Mouse (Mus musculus) MEL (cell line): Measurements from ENCODE around the gene Sh2d6.

Source experiments
- BHLHE40 ChIP-seq: IDR thresholded peaks from 2 replicates; pipeline ENCODE4 v1.6.1; 2012; ENCODE audit warnings: low read depth, mild to moderate bottlenecking, inconsistent platforms, low read length, improper control_type of control experiment, borderline replicate concordance
- CTCF ChIP-seq, 3 experiments: IDR thresholded peaks in 2 of 3; conservative IDR thresholded peaks in 1 of 3; 2 replicates each; pipeline ENCODE4 v1.5.1; 2011 to 2012; ENCODE audit warnings: low read length in 3 of 3, low read depth in 2 of 3, mild to moderate bottlenecking in 2 of 3, improper control_type of control experiment in 1 of 3, inconsistent platforms in 1 of 3, mixed read lengths in 1 of 3, moderate library complexity in 1 of 3; ENCODE audit not compliant: control insufficient read depth in 1 of 3, insufficient read depth in 1 of 3, poor library complexity in 1 of 3, severe bottlenecking in 1 of 3
- ELF1 ChIP-seq: IDR thresholded peaks from 2 replicates; pipeline ENCODE4 v1.6.1; 2014; ENCODE audit warnings: low read depth, mild to moderate bottlenecking, inconsistent platforms, low read length, improper control_type of control experiment, moderate library complexity
- ETS1 ChIP-seq: IDR thresholded peaks from 2 replicates; pipeline ENCODE4 v1.6.1; 2012; ENCODE audit warnings: low read depth, mild to moderate bottlenecking, inconsistent platforms, low read length, improper control_type of control experiment, moderate library complexity
- MAFK ChIP-seq: IDR thresholded peaks from 2 replicates; pipeline ENCODE4 v1.6.1; 2011; ENCODE audit warnings: low read depth, mild to moderate bottlenecking, low read length, improper control_type of control experiment, borderline replicate concordance
- POLR2A ChIP-seq, 2 experiments: IDR thresholded peaks; 2 replicates each; pipeline ENCODE4 v1.6.1; 2011 to 2012; ENCODE audit warnings: low read length in 2 of 2, mild to moderate bottlenecking in 2 of 2, control low read depth in 1 of 2, improper control_type of control experiment in 1 of 2, low read depth in 1 of 2, moderate library complexity in 1 of 2; ENCODE audit not compliant: control insufficient read depth in 1 of 2, insufficient read depth in 1 of 2, poor library complexity in 1 of 2
- POLR2AphosphoS2 ChIP-seq: IDR thresholded peaks from 2 replicates; pipeline ENCODE4 v1.6.1; 2011; ENCODE audit warnings: low read length, improper control_type of control experiment
- RAD21 ChIP-seq: IDR thresholded peaks from 2 replicates; pipeline ENCODE4 v1.6.1; 2011; ENCODE audit warnings: mild to moderate bottlenecking, low read depth, low read length, improper control_type of control experiment
- SMC3 ChIP-seq: IDR thresholded peaks from 2 replicates; pipeline ENCODE4 v1.6.1; 2011; ENCODE audit warnings: low read depth, low read length, improper control_type of control experiment

GRCm38 (mm10) chr6:72538562-72539031 lies 17.1 kb upstream of the Sh2d6 start:
- TF ChIP-seq POLR2A (IDR thresholded peaks at IDR 0.05; ENCODE audit: control insufficient read depth in 1 of 2, insufficient read depth in 1 of 2, low read depth in 1 of 2, low read length in 2 of 2, poor library complexity in 1 of 2) (peak; percentile 84 to 88), CTCF (IDR thresholded peaks at IDR 0.05 in 2 of 3, conservative IDR thresholded peaks at IDR 0.05 in 1 of 3; ENCODE audit: control insufficient read depth in 1 of 3, insufficient read depth in 1 of 3, low read depth in 2 of 3, low read length in 3 of 3, poor library complexity in 1 of 3, severe bottlenecking in 1 of 3) (no peak), SMC3 (no peak), BHLHE40 (no peak), ELF1 (peak; percentile 91), ETS1 (no peak), MAFK (no peak), POLR2AphosphoS2 (peak; percentile 76), RAD21 (no peak)
